Mouse (Mus musculus) heart, embryonic 10.5 days (tissue): ENCODE results near the gene Adprh. TPM values are rescaled to one million over a fixed set of nuclear protein-coding genes. Genes with fewer than 3 reads are reported as not detected.

Experiments used
- DNase-seq: peaks from one replicate; pipeline ENCODE4 v3.0.0-alpha.2; 2017; ENCODE audit warnings: low spot score
- H3K27ac ChIP-seq: fragments of 300-500 bp; sonication (generic); 2 replicates; pipeline ENCODE4 v1.5.1; 2016; ENCODE audit warnings: mild to moderate bottlenecking
- H3K27me3 ChIP-seq: fragments of 300-500 bp; sonication (generic); 2 replicates; pipeline ENCODE4 v1.6.1; 2016; ENCODE audit warnings: mild to moderate bottlenecking; ENCODE audit not compliant: poor library complexity, insufficient read depth, severe bottlenecking
- H3K36me3 ChIP-seq: fragments of 300-500 bp; sonication (generic); 2 replicates; pipeline ENCODE4 v1.6.1; 2016; ENCODE audit warnings: mild to moderate bottlenecking, moderate library complexity
- H3K4me1 ChIP-seq: fragments of 300-500 bp; sonication (generic); 2 replicates; pipeline ENCODE4 v1.6.1; 2016; ENCODE audit warnings: mild to moderate bottlenecking
- H3K4me3 ChIP-seq: fragments of 300-500 bp; sonication (generic); 2 replicates; pipeline ENCODE4 v1.5.1; 2016; ENCODE audit warnings: mild to moderate bottlenecking, moderate library complexity
- H3K9me3 ChIP-seq: fragments of 300-500 bp; sonication (generic); 2 replicates; pipeline ENCODE4 v1.6.1; 2016; ENCODE audit warnings: mild to moderate bottlenecking, moderate library complexity
- WGBS: fragments of 180-500 bp; shearing (Covaris S2); methylation state at CpG from one replicate; pipeline ENCODE4 v1.1.7; 2016; 5-methylcytosine and 5-hydroxymethylcytosine counted together
- polyA plus RNA-seq: library from polyadenylated mRNA; unstranded; fragments of >200 nt; fragmentation: Nextera tagmentation; extraction: Ambion mirVana; gene quantifications from 2 replicates; pipeline ENCODE4 v1.2.1, GENCODE M21; 2016

Adprh gene
- polyA plus RNA-seq, 1 experiment from 2014 or later: 127 TPM

DNA sequence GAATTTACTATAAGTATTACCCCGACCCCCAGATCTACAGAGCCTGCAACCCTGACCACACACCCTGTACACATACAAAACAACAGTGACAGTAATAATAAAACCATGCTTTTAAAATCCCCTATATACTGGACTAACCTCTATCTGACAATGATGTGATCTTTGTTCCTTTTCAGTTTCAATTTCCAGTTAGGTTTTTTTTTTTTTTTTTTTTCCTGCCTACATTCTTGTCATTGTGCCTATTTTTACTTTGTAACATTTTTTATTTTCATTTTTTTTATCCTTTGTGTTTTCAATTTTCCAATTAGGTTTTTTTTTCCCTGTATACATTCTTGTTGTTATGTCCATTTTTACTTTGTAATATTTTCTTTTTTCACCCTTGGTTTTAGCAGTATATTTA is 26.7 kb downstream of the Adprh start:
- 92% methylated on average over 1 of the region's 1 CpGs for WGBS

DNA sequence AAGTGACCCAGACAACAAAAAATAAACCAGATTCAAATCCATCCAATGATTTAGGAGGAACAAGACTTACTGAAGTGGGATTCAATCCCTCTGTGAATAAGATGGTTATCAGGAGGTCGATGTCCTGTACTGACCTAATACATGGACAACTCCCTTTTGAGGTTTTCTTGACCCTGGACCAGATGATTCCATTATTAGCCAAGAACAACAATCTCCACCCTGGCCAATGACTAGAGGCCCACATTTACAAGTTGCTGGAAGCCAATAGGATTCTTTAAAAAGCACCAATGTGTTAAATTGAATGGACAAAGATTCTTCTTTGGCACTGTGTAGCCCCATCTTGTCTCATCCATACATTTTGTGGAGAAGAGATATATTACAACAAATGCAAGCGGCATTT is 27.1 kb downstream of the Adprh start:
- H3K27ac ChIP-seq: no peak overlapping the region
- H3K4me1 ChIP-seq: 0 out of 2 replicates have a peak, but pooled peaks cover 6% of the 10 kb centered on the region
- no peak for DNase-seq
- no peaks in the 10 kb centered on the region for H3K27me3 ChIP-seq
- H3K4me3 ChIP-seq: no peak overlapping the region
- no peaks in the 10 kb centered on the region for H3K36me3 ChIP-seq
- WGBS: 80% methylated on average over 2 of the region's 2 CpGs
- H3K9me3 ChIP-seq: no peaks in the 10 kb centered on the region

More for the DNA sequence above, 26.7 kb downstream of the Adprh start:
- no peak overlapping the region for H3K27ac ChIP-seq
- no peak for DNase-seq
- no peak overlapping the region for H3K4me3 ChIP-seq
- H3K27me3 ChIP-seq: no peaks in the 10 kb centered on the region
- no peaks in the 10 kb centered on the region for H3K36me3 ChIP-seq
- no peaks in the 10 kb centered on the region for H3K9me3 ChIP-seq
- H3K4me1 ChIP-seq: peaks cover 9% of the 10 kb centered on the region; the same call in 1 of the 2 replicates

DNA sequence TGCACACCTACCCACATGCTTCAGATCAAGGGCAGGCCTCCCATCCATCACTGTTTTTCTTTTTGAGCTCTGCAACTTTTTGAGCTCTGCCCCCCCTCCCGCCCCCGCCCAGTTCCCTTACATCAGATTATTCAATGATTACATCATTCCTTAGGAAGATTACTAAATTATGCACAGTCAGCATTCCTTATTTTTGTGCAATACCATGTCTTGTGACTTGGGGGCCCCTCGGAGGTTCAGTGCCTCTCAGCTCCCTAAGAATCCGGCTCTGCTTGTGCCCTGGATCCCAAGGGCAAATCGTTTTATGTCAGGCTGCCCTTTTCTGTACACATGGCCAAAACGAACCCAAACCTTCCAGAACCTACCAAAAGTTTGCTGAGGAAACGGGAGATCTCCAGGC is 37.5 kb downstream of the Adprh start:
- no peak for DNase-seq
- no peaks in the 10 kb centered on the region for H3K9me3 ChIP-seq
- WGBS: 78% methylated on average over 7 of the region's 7 CpGs
- no peak overlapping the region for H3K27ac ChIP-seq
- no peaks in the 10 kb centered on the region for H3K4me1 ChIP-seq
- no peak overlapping the region for H3K4me3 ChIP-seq
- H3K36me3 ChIP-seq: no peaks in the 10 kb centered on the region
- no peaks in the 10 kb centered on the region for H3K27me3 ChIP-seq

DNA sequence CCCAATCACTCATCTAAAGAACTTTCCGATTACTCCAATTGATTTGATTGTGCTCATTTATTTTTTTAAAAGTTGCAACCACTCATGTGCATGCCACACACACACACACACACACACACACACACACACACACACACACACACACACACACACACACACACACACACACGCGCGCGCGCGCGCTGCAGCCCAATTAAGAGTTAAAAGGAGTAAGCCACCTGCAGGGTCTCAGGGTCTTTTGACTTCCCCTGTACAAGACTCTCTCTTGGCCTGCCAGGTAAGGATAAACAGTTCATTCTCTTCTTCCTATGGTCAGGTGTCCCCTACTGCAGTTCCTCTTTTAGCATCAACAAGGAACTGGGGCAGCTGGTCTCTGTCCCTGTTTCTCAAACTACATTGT is 44.1 kb downstream of the Adprh start:
- Histone ChIP-seq H3K9me3 (no peaks in the 10 kb centered on the region), H3K36me3 (no peaks in the 10 kb centered on the region), H3K27ac (no peak overlapping the region), H3K27me3 (no peaks in the 10 kb centered on the region), H3K4me3 (no peak overlapping the region), H3K4me1 (peaks cover 17% of the 10 kb centered on the region)
- no peak for DNase-seq
- WGBS: 93% methylated on average over 8 of the region's 8 CpGs

DNA sequence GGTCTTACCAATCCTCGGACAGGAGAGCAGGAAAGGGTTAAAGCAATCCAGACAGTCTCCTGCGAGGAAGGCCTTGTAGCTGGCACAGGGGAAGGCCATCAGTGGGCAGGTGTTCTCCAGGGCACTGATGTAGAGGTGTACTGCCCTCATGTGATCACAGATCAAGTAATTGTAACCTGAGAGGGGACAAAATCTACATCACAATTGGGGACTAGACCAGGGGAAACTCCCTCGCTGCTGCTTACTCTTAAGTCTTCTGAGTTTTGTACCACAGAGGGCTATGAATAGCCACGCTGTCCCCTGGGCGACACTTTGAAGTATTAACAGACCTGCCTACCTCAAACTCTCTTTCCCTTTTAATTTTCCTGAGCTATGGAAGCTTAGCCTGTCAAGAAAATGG is 44.9 kb downstream of the Adprh start:
- Histone ChIP-seq H3K27me3 (no peaks in the 10 kb centered on the region), H3K4me1 (peaks cover 17% of the 10 kb centered on the region), H3K27ac (no peak overlapping the region), H3K36me3 (no peaks in the 10 kb centered on the region), H3K9me3 (no peaks in the 10 kb centered on the region), H3K4me3 (no peak overlapping the region)
- DNase-seq: no peak
- 30% methylated on average over 5 of the region's 5 CpGs for WGBS

DNA sequence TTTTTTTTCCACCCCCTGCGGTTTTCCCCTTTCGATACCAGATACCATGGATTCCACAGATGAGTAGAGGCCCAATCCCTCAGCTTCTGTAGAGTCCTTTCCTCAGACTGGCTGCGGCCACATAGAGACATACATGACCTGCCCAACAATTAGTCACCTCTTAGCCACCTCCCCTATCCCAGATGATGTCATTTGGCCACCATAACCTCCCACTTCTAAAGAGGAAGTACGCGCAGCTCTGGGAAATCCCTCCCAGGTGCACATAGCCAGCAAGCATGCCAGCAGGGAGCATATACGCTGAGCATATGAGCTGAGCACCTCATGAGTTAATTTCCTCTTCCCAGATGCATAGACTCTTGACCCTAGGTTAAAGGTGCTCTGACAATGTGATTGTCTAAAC is 45.8 kb downstream of the Adprh start:
- WGBS: 65% methylated on average over 6 of the region's 6 CpGs
- Histone ChIP-seq H3K36me3 (no peaks in the 10 kb centered on the region), H3K4me1 (peaks cover 17% of the 10 kb centered on the region)

DNA sequence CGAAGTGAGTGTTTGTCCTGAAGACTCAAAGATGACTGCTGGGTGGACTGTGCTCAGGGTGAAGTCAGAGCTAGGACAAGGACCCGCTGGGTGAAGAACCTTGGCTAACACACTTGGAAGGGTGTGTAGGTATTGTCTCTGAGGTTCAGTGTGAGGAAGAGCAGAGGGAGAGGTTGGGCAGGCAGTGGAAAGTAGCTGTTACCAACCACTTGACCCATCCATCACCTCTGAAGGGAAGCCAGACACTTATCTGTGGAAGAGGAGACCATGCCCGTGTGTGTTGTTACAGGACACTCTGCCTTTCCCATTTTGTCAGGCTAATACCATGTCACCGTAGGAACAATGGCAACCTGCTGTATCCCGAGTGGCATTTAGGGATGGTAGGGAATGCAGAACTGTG is 46.2 kb downstream of the Adprh start:
- no peaks in the 10 kb centered on the region for H3K27me3 ChIP-seq
- WGBS: 50% methylated on average over 5 of the region's 5 CpGs
- H3K4me3 ChIP-seq: no peak overlapping the region
- no peak for DNase-seq
- no peak overlapping the region for H3K27ac ChIP-seq
- no peaks in the 10 kb centered on the region for H3K36me3 ChIP-seq
- H3K9me3 ChIP-seq: no peaks in the 10 kb centered on the region
- H3K4me1 ChIP-seq: peaks cover 17% of the 10 kb centered on the region

More for the DNA sequence above, 45.8 kb downstream of the Adprh start:
- DNase-seq: no peak
- no peaks in the 10 kb centered on the region for H3K9me3 ChIP-seq
- H3K27ac ChIP-seq: no peak overlapping the region
- no peak overlapping the region for H3K4me3 ChIP-seq
- no peaks in the 10 kb centered on the region for H3K27me3 ChIP-seq

DNA sequence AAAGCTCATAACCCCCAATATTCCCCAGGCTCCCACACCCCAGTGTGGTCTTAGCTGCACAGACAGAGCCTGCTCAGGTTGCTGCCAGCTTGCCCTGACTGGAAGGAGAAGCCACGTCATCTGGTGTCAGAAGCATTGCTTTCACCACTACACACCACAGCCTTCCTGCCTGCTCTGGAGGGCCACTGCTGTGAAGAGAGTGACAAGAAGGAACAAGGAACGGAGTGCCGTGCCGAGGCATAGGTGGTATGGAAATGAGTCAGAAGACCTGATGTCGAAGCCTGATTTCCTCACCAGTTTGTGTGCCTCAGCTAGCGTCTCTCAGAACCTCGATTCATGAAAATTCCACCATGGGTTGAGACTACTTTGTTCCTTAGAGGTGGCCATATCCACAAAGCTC is 48.9 kb downstream of the Adprh start:
- Histone ChIP-seq H3K27ac (no peak overlapping the region), H3K4me1 (peaks cover 36% of the 10 kb centered on the region), H3K36me3 (no peaks in the 10 kb centered on the region), H3K9me3 (no peaks in the 10 kb centered on the region), H3K27me3 (no peaks in the 10 kb centered on the region), H3K4me3 (no peak overlapping the region)
- 79% methylated on average over 7 of the region's 7 CpGs for WGBS
- DNase-seq: no peak

DNA sequence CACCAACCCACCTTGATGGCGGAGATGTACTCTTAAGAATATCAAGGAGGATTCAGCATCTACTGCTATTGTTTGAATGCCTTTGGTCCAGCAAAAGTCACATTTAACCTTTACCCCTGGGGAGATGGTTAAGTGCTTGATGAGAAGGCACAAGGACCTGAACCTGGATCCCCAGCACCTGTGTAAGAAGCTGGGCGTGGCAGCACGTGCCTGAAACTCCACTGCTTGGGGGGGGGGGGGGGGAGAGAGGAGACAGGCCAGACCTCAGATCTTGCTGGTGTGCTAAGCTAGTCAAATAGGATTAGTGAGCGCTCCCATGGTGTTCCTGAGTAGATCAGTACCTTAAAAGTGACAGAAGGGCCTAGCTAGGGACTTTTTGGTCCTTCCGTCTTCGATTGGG is 51.0 kb downstream of the Adprh start:
- no peaks in the 10 kb centered on the region for H3K27me3 ChIP-seq
- peaks cover 27% of the 10 kb centered on the region for H3K4me1 ChIP-seq
- H3K4me3 ChIP-seq: no peak overlapping the region
- H3K27ac ChIP-seq: no peak overlapping the region
- H3K36me3 ChIP-seq: no peaks in the 10 kb centered on the region
- H3K9me3 ChIP-seq: no peaks in the 10 kb centered on the region
- DNase-seq: no peak
- 68% methylated on average over 6 of the region's 6 CpGs for WGBS

DNA sequence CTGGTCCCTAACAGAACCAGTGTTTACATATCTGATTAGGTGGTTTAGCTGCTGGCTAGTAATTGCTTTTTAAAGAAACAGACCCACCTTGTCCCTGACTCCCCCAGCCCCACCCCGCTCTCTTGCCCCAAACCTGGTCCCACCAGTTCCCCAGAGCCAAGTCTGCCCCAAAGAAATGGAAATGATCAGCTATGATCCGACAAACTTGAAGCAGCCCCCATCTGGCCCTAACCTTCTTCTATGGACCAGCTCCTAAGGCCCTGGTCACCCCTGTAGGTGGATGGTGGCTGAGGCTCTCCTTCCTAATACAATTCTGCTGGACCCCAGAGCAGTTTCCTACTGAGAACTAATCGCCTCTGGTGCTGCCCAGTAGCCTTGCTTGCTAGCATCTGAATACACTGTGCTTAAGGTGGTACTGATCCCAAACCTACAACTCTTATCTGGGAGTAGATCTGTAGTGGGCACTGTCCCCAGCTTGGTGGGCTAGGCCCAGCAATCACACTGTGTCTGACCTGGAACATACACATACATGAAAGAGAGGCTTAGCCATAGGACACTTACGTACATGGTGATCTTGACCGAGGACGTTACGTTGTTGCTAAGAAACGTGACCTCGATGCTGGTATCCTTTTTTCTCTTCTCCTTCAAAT is 52.1 kb downstream of the Adprh start:
- Histone ChIP-seq H3K4me3 (peak overlapping the region; percentile 53), H3K4me1 (peaks cover 25% of the 10 kb centered on the region), H3K27ac (peak overlapping the region; percentile 80), H3K9me3 (no peaks in the 10 kb centered on the region), H3K36me3 (no peaks in the 10 kb centered on the region), H3K27me3 (no peaks in the 10 kb centered on the region)
- DNase-seq: no peak
- WGBS: 70% methylated on average over 9 of the region's 9 CpGs

DNA sequence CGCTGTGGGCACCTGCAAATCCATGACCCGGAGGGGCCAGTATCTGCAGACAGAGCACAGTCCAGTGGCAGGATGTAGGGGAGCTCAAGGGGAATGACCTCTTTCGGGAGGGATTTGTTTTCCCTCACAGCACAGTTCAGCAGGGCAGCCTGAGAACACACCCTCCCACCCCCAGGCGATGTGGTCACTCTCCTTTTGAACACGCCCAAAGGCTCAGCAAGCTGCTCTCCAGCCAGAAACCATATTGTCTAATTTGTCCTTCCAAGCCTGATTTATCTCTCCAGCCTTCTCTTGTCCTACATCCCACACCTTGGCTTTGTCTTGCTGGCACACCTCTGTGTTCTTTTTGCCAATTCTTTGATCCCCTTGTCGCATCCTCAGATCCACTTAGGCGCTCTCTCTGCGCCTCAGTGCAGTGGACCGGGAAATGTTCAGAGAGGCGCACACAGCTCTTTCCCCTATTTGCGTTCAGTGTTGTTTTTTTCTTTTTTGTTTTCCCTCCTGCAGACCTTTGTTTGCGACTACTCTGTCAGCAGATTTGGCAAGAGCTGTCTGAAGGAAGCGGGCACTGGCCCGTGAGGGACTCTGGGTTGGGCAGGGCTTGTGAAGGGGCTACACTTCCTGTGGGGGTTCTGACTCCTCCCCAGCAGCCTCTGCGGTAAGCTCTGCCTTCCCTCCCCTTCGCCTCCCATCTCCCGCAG is 52.8 kb downstream of the Adprh start:
- H3K4me3 ChIP-seq: peak overlapping the region; percentile 53
- no peaks in the 10 kb centered on the region for H3K36me3 ChIP-seq
- H3K27ac ChIP-seq: peak overlapping the region; percentile 80
- H3K4me1 ChIP-seq: peaks cover 25% of the 10 kb centered on the region
- 12% methylated on average over 17 of the region's 17 CpGs for WGBS
- peak; percentile 79 for DNase-seq
- no peaks in the 10 kb centered on the region for H3K27me3 ChIP-seq
- H3K9me3 ChIP-seq: no peaks in the 10 kb centered on the region

DNA sequence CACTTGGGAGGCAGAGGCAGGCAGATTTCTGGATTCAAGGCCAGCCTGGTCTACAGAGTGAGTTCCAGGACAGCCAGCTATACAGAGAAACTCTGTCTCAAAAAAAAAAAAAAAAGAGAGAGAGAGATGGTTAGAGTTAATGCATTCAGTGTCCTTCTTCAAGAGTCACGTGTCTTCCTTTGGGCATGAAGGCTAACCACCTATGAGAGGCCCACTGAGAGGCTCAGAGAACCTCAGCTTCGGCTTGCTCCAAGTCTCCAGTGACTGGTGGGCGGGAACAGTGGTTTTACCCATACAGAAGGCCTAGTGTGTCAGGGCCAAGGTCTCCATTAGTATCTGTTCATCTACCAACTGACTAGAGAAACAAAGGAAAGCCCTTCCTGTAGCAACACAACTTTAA is 53.4 kb downstream of the Adprh start:
- H3K9me3 ChIP-seq: no peaks in the 10 kb centered on the region
- H3K36me3 ChIP-seq: no peaks in the 10 kb centered on the region
- H3K27ac ChIP-seq: peak overlapping the region; percentile 80
- 68% methylated on average over 3 of the region's 3 CpGs for WGBS
- no peaks in the 10 kb centered on the region for H3K27me3 ChIP-seq
- DNase-seq: no peak
- H3K4me1 ChIP-seq: peaks cover 25% of the 10 kb centered on the region
- H3K4me3 ChIP-seq: peak overlapping the region; percentile 53

DNA sequence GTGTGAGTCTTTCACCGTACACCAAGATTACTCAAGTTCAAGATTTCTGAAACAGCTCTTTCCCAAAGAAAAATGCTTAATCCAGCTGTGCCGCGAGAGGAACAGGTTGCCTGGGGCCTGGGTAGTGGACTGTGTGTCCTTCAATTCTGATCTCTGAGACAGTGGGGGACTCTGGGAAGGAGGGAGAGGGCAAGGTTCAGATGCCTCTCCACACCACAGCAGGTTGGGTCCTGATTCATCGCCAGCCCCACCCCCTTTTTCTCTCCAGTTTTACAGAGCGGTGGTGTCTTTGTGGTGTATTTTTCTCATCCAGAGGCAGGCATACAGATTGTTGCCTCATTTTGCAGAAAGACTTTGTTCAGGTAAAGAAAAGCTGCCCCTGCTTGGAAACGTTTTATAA is 54.2 kb downstream of the Adprh start:
- Histone ChIP-seq H3K27ac (no peak overlapping the region), H3K27me3 (no peaks in the 10 kb centered on the region), H3K36me3 (no peaks in the 10 kb centered on the region), H3K4me3 (no peak overlapping the region), H3K9me3 (no peaks in the 10 kb centered on the region), H3K4me1 (peaks cover 25% of the 10 kb centered on the region)
- no peak for DNase-seq
- WGBS: 84% methylated on average over 6 of the region's 6 CpGs
